Mouse (Mus musculus) adrenal gland, adult (tissue): ENCODE results near the gene Llcfc1.

ENCODE experiments used
- DNase-seq, 2 experiments: peaks; one replicate each; pipeline ENCODE4 v3.0.0; 2022 to 2023; ENCODE audit warnings: low spot score in 1 of 2; ENCODE audit not compliant: inconsistent age in 2 of 2

Gene Llcfc1

GRCm38 (mm10) chr6:41702928-41703327 is 18.7 kb downstream of the Llcfc1 start:
- no peak for DNase-seq

GRCm38 (mm10) chr6:41704123-41704522 is 19.9 kb downstream of the Llcfc1 start, which contains the start of gene Kel:
Gene Kel, minus strand, starts transcription at chr6:41704339.
- no peak for DNase-seq

GRCm38 (mm10) chr6:41706275-41706674 is 22.0 kb downstream of the Llcfc1 start:
- DNase-seq, result no peak

- no peak for DNase-seq
Observed at GRCm38 (mm10) chr6:41710281-41710680, 26.1 kb downstream of the Llcfc1 start.

GRCm38 (mm10) chr6:41721430-41721829 is 37.2 kb downstream of the Llcfc1 start:
- no peak for DNase-seq

GRCm38 (mm10) chr6:41727989-41728609 is 43.9 kb downstream of the Llcfc1 start:
- DNase-seq, result no peak

- DNase-seq, result no peak
Observed at GRCm38 (mm10) chr6:41734719-41735470, 50.7 kb downstream of the Llcfc1 start.
